Mouse (Mus musculus): ENCODE results near the gene Errfi1.

DNA sequence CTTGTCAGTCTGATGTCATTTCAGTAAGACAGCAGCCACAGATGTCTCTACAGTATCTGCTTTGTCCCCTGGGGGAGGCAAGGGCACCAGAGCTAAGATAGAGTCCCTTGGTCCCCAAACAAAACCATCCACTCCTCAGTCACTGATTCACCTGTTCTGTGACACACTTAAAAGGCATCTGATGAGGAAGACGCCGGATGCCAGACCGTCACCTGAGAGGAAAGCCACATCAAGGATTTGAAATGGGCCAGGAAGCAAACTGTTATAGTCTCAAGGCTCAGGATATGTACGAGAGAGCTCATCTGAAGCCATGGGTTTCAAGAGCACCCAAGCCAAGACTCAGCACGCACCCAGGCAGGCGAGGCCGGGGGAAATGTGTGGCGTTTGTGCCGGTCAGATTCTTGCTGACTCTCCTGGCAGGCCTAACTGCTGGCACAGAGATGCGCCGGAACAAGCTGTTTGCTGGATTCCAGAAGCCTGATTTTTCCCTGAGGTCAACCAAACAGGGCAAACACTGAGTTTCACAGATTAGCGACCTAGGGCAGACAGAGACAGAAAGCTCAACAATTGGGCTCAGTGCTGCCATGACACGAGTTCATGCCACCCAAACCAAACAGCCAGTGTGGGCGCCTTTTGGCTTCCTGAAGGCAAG lies 49.5 kb downstream of the Errfi1 start:
- TF ChIP-seq TBP (IDR thresholded peaks at IDR 0.05; ENCODE audit: low read depth, low read length) (no peak), EP300 (IDR thresholded peaks at IDR 0.05; ENCODE audit: low read depth in 1 of 2, low read length in 2 of 2) (no peak), CTCF (IDR thresholded peaks at IDR 0.05 in 2 of 3, conservative IDR thresholded peaks at IDR 0.05 in 1 of 3; ENCODE audit: control insufficient read depth in 1 of 3, insufficient read depth in 1 of 3, low read depth in 2 of 3, low read length in 3 of 3, poor library complexity in 1 of 3, severe bottlenecking in 1 of 3) (no peak), POLR2A (IDR thresholded peaks at IDR 0.05; ENCODE audit: control insufficient read depth in 1 of 2, insufficient read depth in 1 of 2, low read depth in 1 of 2, low read length in 2 of 2, poor library complexity in 1 of 2) (no peak), MYB (IDR thresholded peaks at IDR 0.05; ENCODE audit: low read depth, low read length) (no peak), ZC3H11A (IDR thresholded peaks at IDR 0.05; ENCODE audit: low read depth, low read length) (no peak), ZNF384 (IDR thresholded peaks at IDR 0.05; ENCODE audit: low read depth, low read length) (no peak), ZKSCAN1 (IDR thresholded peaks at IDR 0.05; ENCODE audit: low read depth, low read length) (no peak)
